Mouse (Mus musculus): Measurements from ENCODE around the gene Gm49325. TPM values are rescaled to one million over a fixed set of nuclear protein-coding genes. Genes with fewer than 3 reads are reported as not detected.
"Not testable (repeated sequence)": the region's sequence is repeated elsewhere in the genome, so short reads cannot be mapped to it uniquely, and the experiment has no call there.

Gene Gm49325
- polyA plus RNA-seq, 1 experiment from 2014 or later: 2.6 TPM

DNA sequence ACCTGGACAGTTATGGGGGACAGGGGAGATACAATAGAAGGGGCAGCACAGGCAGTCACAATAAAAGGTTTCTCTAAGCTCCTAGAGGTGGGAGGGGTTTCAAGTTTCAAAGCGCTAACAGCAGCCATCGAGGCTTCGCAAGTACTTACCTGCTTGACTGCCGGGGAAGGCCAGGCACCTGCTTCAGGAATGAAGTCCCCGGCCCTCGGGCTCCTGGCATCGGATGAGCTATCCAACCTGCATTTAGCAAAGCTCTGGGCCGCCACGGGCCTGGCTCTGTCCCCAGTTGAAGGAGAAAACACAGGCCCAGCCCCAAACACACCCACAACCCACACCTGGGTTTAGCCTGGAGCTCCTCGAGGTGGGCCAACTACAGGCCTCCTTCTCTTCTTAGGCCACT is 81.0 kb downstream of the Gm49325 start:
- H3K9me3 ChIP-seq: no peaks in the 10 kb centered on the region
- no peak for ATAC-seq (ENCODE audit: insufficient number of reproducible peaks, insufficient read depth, low FRiP score, low TSS enrichment, low read depth)
- peaks cover 67% of the 10 kb centered on the region for H3K27me3 ChIP-seq
- no peaks in the 10 kb centered on the region for H3K36me3 ChIP-seq
- H3K4me3 ChIP-seq: no peak overlapping the region
- no peak overlapping the region for H3K9ac ChIP-seq
- H3K4me2 ChIP-seq: peak overlapping the region; percentile 1; the same call in 1 of the 2 replicates
- H3K4me1 ChIP-seq: peaks cover 18% of the 10 kb centered on the region
- H3K27ac ChIP-seq: 0 out of 2 replicates have a peak overlapping the region, but pooled peaks have one; percentile 7
- 19% methylated on average over 10 of the region's 10 CpGs for WGBS

DNA sequence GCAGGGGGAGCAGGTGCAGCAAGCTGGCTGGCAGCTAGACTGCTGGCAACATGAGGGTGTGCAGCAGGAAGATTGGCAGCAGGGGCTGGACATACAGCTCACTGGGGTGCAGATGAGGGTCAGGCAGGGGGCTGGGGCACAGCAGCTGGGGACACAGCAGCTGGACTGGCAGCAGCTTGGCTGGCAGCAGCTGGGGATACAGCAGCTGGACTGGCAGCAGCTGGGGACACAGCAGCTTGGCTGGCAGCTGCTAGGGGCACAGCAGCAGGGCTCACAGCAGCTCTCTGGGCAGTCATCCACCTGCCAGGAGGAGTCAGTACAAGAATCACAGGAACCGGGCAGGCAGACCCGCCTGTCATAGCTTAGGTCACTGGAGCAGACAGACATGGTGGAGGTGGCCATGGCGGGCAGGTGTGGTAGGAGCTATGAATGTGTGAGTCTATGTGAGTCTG is 84.4 kb downstream of the Gm49325 start, which contains the start of gene Gm19402:
TSS of gene Gm19402 (minus strand) at position 402 of the 452 bp plus-strand sequence.
- H3K27ac ChIP-seq; H3K36me3 ChIP-seq; H3K4me3 ChIP-seq; ATAC-seq (ENCODE audit: insufficient number of reproducible peaks, insufficient read depth, low FRiP score, low TSS enrichment, low read depth); H3K4me2 ChIP-seq; H3K9me3 ChIP-seq; H3K9ac ChIP-seq: not testable (repeated sequence)
- Histone ChIP-seq H3K27me3 (peaks cover 45% of the 10 kb centered on the region), H3K4me1 (peaks cover 15% of the 10 kb centered on the region)
- 62% methylated on average over 3 of the region's 3 CpGs for WGBS

MicroRNAs encoded within 50 kb of the gene (microRNA counts, 519-probe panel; counts per million panel counts)
- microRNA mmu-miR-1930: 236 counts per million, percentile 44 among the panel's probes with 10 or more counts

Small RNAs within 50 kb of the gene (microRNA-seq; reads per million reads assigned to microRNA genes)
- gene Mir1930: 11.5 reads per million, percentile 28 among the genes with 10 or more reads in this experiment

Other genes with a start within 250 kb of the Gm49325 start
- 4.4 and 6.4 TPM in 2 replicates for gene Adarb1, start 187.9 kb upstream of the Gm49325 start, polyA plus RNA-seq (2015; fragmentation: Nextera tagmentation; extraction: Ambion mirVana)
- 38.4 and 41.5 TPM in 2 replicates for gene Fam207a, start 90.4 kb upstream of the Gm49325 start, polyA plus RNA-seq (2015; fragmentation: Nextera tagmentation; extraction: Ambion mirVana)
- 1.3 TPM in 2 replicates for gene Itgb2, start 75.9 kb upstream of the Gm49325 start, polyA plus RNA-seq (2015; fragmentation: Nextera tagmentation; extraction: Ambion mirVana)
- 104 and 109 TPM in 2 replicates for gene Pttg1ip, start 24.5 kb upstream of the Gm49325 start, polyA plus RNA-seq (2015; fragmentation: Nextera tagmentation; extraction: Ambion mirVana)
- 393 and 397 TPM in 2 replicates for gene Sumo3, start 100 bp upstream of the Gm49325 start, polyA plus RNA-seq (2015; fragmentation: Nextera tagmentation; extraction: Ambion mirVana)
- 76.4 and 80.3 TPM in 2 replicates for gene Ube2g2, start 16.1 kb downstream of the Gm49325 start, polyA plus RNA-seq (2015; fragmentation: Nextera tagmentation; extraction: Ambion mirVana)
- gene Tspear, start 80.4 kb downstream of the Gm49325 start, polyA plus RNA-seq (2015; fragmentation: Nextera tagmentation; extraction: Ambion mirVana): 1.3 and 2.2 TPM in 2 replicates
- gene Gm19402, start 84.6 kb downstream of the Gm49325 start, polyA plus RNA-seq (2015; fragmentation: Nextera tagmentation; extraction: Ambion mirVana): not detected in 2 replicates
- not detected in 2 replicates for gene Gm9508, start 91.0 kb downstream of the Gm49325 start, polyA plus RNA-seq (2015; fragmentation: Nextera tagmentation; extraction: Ambion mirVana)
- not detected in 2 replicates for gene Gm10272, start 100.4 kb downstream of the Gm49325 start, polyA plus RNA-seq (2015; fragmentation: Nextera tagmentation; extraction: Ambion mirVana)
- 0.72 and 1.5 TPM in 2 replicates for gene Gm10024, start 105.3 kb downstream of the Gm49325 start, polyA plus RNA-seq (2015; fragmentation: Nextera tagmentation; extraction: Ambion mirVana)
- gene Gm10142, start 109.6 kb downstream of the Gm49325 start, polyA plus RNA-seq (2015; fragmentation: Nextera tagmentation; extraction: Ambion mirVana): not detected in 2 replicates
- gene Krtap12-1, start 114.4 kb downstream of the Gm49325 start, polyA plus RNA-seq (2015; fragmentation: Nextera tagmentation; extraction: Ambion mirVana): not detected in 2 replicates
- not detected in 2 replicates for gene Gm10100, start 120.3 kb downstream of the Gm49325 start, polyA plus RNA-seq (2015; fragmentation: Nextera tagmentation; extraction: Ambion mirVana)
- gene Gm18596, start 136.4 kb downstream of the Gm49325 start, polyA plus RNA-seq (2015; fragmentation: Nextera tagmentation; extraction: Ambion mirVana): not detected in 2 replicates
- 0.42 TPM in 1 of 2 replicates, not detected in the other for gene Gm9736, start 145.2 kb downstream of the Gm49325 start, polyA plus RNA-seq (2015; fragmentation: Nextera tagmentation; extraction: Ambion mirVana)
- not detected in 2 replicates for gene Gm3233, start 153.5 kb downstream of the Gm49325 start, polyA plus RNA-seq (2015; fragmentation: Nextera tagmentation; extraction: Ambion mirVana)
- gene Gm3238, start 165.1 kb downstream of the Gm49325 start, polyA plus RNA-seq (2015; fragmentation: Nextera tagmentation; extraction: Ambion mirVana): not detected in 2 replicates
- not detected in 2 replicates for gene Gm7138, start 170.7 kb downstream of the Gm49325 start, polyA plus RNA-seq (2015; fragmentation: Nextera tagmentation; extraction: Ambion mirVana)
- not detected in 2 replicates for gene Gm3250, start 176.3 kb downstream of the Gm49325 start, polyA plus RNA-seq (2015; fragmentation: Nextera tagmentation; extraction: Ambion mirVana)
- not detected in 2 replicates for gene Gm7137, start 182.0 kb downstream of the Gm49325 start, polyA plus RNA-seq (2015; fragmentation: Nextera tagmentation; extraction: Ambion mirVana)
- gene Gm9639, start 188.9 kb downstream of the Gm49325 start, polyA plus RNA-seq (2015; fragmentation: Nextera tagmentation; extraction: Ambion mirVana): not detected in 2 replicates
- not detected in 2 replicates for gene Gm19668, start 192.9 kb downstream of the Gm49325 start, polyA plus RNA-seq (2015; fragmentation: Nextera tagmentation; extraction: Ambion mirVana)
- not detected in 2 replicates for gene Gm9507, start 205.6 kb downstream of the Gm49325 start, polyA plus RNA-seq (2015; fragmentation: Nextera tagmentation; extraction: Ambion mirVana)
- not detected in 2 replicates for gene Gm2696, start 208.5 kb downstream of the Gm49325 start, polyA plus RNA-seq (2015; fragmentation: Nextera tagmentation; extraction: Ambion mirVana)
- gene Krtap10-4, start 220.9 kb downstream of the Gm49325 start, polyA plus RNA-seq (2015; fragmentation: Nextera tagmentation; extraction: Ambion mirVana): not detected in 2 replicates
- not detected in 2 replicates for gene Krtap10-10, start 229.8 kb downstream of the Gm49325 start, polyA plus RNA-seq (2015; fragmentation: Nextera tagmentation; extraction: Ambion mirVana)
- gene Gm36176, start 240.6 kb downstream of the Gm49325 start, polyA plus RNA-seq (2015; fragmentation: Nextera tagmentation; extraction: Ambion mirVana): not detected in 2 replicates
- not detected in 2 replicates for gene Gm10318, start 246.7 kb downstream of the Gm49325 start, polyA plus RNA-seq (2015; fragmentation: Nextera tagmentation; extraction: Ambion mirVana)